Mouse (Mus musculus) spleen, postnatal 10 days (tissue): ENCODE results near the gene Trip12.

Experiments
- DNase-seq, 2 experiments: peaks; one replicate each; pipeline ENCODE4 v3.0.0; 2021 to 2022; ENCODE audit warnings: low spot score in 2 of 2

Gene Trip12

GRCm38 (mm10) chr1:84840018-84840664 is at the start of gene Trip12:
Gene Trip12 (minus strand): TSS chr1:84840516.
- DNase-seq: no peak

DNA sequence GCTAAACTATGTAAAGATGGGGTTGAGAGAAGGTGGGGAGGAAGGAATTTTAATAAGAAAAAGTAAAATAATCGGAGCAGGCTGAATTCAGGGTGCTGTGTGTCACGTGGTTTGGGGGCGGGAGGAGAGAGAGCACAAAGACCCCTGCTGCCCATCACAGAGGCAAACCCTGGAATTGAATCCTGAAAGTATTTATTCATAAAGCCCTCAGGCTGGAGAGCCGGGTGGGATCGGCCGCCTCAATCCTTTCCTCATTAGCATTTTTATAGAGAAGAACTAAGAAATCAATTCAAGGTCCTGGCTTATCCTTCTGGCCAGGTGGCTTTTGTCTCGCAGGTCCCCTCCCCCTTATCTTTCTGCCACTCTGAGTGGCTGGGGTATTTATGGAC is 49.7 kb upstream of the Trip12 start:
- DNase-seq: no peak

DNA sequence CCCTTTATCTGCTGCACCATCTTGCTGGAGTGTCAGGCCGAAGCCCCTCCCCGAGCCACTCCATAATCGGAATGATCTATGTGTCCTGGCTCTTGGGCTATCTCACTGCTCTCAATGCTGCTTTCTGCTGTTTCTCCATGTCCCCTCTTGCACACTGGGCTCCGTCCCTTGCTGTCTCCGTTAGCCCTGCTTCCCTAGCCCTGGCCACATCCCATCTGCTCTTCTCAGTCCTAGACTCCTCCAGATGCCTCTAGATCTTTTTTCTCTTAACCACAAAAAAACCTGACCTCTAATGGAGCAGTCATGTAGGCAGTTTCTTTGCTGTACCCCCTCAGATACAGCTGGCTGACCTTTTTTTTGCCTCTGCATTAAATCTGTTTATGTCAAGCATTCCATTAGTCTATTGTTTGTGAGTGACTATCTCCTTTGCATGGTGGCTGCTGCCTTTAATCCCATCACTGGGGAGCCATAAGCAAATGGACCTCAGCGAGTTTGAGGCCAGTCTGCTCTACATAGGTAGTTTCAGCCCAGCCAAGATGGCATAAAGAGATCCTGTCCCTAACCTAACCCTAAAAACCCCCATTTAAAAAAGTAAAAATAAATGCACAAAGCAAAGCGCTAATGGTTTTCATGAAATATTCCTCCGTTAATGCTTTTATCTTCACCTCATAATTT is 49.2 kb upstream of the Trip12 start:
- no peak for DNase-seq

DNA sequence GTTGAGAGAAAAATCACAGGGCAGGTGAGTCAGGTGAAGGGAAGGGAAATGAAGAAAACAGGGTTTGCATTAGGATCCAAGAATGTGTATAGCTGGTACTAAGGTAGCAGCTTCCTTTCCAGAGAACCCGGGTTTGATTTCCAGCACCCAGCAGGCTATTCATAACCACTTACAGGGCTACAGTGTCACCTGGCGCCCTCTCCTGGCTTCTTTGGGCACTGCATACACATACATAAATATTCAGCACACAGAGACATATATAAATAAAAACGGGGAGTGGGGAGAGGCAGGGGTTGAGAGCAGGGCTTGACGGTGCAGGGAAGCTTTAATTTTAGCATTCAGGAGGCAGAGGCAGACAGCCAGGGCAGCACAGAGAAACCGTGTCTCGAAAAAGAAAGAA is 45.6 kb upstream of the Trip12 start:
- DNase-seq: peak in 1 of 2 experiments; percentile 30

DNA sequence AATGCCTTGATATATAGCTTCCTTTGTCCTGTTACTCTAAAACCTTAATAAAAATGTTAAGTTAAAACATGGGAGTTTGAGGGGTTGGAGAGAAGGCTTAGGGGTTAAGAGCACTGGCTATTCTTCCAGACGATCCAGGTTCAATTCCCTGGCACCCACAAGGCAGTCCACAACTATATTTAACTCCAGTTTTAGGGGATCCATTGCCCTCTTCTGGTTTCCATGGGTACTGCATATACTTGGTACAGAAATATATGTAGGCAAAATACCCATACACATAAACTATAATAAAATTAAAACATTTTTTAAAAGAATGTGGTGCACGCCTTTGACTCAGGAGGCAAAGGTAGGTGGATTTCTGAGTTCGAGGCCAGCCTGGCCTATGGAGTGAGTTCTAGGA is 44.9 kb upstream of the Trip12 start:
- no peak for DNase-seq

DNA sequence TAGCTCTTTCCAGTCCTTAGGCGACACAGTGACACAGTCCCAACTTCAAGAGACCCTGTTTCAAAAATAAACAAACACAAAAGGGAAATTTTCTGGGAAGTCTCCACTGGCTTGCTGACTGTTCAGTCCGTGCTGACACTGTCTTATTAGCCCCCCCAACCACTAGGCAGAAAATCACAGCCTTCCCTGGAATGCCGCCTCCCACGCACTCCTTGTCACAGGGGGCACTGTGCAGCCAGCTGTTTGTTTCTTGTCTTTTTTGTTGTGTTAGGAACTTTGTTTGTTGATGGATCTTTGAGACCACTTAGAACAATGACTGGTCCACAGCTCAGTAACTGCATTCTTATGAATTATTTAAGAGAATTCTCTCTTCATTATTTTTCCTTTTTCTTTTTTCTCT is 43.6 kb upstream of the Trip12 start:
- DNase-seq: no peak

GRCm38 (mm10) chr1:84882937-84883336 is 42.6 kb upstream of the Trip12 start:
- DNase-seq: no peak

DNA sequence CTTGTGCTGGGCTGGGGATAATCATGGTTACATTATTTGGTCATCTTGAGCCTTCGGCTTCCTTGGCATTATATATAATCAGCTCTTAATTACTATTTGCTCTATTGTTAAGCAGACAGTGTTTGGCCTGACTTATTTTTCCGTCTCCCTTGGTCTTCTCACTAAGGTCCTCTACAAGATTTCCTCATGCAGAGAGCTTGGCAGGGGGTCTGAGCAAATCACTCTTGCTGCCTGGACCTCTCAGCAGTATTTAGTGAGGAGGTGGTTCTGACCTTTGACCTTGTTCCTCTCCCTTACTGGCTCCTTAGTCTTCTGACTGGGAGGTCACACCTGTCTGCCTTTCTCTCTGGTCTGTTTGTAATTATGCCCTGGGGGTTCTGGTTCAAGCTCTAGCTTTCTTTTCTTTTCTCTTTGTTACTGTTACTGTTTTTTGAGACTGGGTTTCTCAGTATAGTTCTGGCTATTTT is 41.8 kb upstream of the Trip12 start:
- DNase-seq: no peak

- no peak for DNase-seq
These were observed 41.1 kb upstream of the Trip12 start for GRCm38 (mm10) chr1:84881248-84882065.

- no peak for DNase-seq
These were observed 39.3 kb upstream of the Trip12 start for GRCm38 (mm10) chr1:84879571-84880120.

DNA sequence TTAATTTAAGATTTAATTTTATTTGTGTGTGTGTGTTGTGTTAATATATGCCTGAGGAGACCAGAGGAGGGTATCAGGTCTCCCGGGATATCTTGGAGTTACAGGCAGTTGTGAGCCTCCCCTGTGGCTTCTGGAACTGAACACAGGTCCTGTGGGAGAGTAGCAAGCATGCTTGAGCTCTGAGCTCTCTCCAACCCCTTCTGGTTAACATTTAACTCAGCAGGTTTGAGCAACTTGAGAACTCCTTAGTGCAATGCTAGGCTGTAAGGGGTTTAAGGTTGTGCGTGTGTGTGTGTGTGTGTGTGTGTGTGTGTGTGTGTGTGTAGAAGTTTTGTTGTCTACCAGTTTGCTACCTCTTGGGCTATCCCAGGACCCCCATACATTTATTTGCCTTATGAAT is 37.3 kb upstream of the Trip12 start:
- DNase-seq: no peak

- DNase-seq: no peak
These were observed 32.6 kb upstream of the Trip12 start for GRCm38 (mm10) chr1:84872939-84873338.

- no peak for DNase-seq
These were observed 31.8 kb upstream of the Trip12 start for GRCm38 (mm10) chr1:84872105-84872504.

DNA sequence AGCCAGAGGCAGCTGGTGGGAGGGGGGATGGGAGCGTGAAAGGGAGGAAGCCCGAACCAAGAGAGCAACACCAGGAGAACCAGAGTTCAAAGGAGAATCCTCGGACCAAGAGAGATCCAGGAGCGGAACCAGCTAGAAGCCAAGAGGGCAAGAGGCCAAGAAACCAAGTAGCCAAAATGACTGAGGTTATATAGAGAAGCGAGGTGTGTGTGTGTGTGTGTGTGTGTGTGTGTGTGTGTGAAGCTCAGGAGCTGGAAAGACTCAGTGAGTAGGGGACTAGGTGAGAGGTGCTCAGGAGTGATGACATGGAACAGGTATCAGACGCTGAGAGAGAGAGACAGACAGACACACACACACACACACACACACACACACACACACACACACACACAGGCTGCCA is 30.8 kb upstream of the Trip12 start:
- DNase-seq: no peak

DNA sequence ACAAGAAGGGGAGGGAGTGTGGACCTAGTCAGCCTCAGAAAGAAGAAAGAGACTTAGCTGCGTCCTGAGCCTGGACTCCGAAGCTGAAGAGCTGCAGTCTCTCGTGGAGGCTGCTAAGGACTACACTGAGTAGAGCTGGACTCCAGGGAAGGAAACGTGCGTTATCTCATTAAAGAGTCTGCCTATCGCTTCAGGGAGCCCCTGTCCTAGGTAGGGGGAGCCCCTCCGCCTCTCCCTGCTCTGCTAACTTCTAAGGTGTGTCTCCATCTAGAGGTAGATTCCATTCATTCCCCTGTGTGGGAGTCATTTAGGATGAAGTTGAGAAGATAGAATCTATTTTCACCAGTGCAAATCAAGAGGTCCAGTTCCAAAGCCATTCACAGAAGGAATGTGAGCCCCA is 29.2 kb upstream of the Trip12 start:
- no peak for DNase-seq

DNA sequence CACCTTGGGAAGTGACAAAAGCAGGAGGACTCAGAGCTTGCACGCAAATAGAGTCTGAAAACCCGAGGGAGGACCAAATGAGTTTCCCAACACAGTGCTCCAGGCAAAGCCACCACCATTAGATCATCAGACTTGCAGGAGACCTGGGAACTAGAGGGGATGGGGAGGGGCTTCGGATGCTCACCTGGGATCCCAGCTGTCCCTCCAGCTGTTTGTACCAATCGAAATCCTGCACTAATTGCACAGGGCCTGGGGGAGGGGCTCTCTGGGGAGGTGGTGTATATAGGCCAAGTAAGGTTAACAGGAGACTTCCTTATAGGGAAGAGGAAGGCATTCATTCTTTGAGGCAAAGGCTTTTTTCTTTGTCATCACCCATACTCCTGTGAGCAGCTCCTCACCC is 28.5 kb upstream of the Trip12 start:
- no peak for DNase-seq

DNA sequence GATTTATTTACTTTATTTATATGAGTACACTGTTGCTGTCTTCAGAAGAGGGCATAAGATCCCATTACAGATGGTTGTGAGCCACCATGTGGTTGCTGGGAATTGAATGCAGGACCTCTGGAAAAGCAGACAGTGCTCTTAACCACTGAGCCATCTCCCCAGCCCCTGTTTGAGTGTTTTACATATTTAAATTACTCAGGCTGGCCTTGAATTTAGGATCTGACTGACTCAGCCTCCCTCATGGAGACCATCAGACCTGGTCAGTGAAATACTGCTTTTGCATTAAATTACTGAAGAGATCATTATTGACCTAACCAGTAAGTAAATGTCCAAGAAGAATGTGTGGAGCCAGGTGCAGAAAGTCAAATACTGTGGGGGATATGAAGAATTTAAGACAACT is 28.0 kb upstream of the Trip12 start:
- no peak for DNase-seq

DNA sequence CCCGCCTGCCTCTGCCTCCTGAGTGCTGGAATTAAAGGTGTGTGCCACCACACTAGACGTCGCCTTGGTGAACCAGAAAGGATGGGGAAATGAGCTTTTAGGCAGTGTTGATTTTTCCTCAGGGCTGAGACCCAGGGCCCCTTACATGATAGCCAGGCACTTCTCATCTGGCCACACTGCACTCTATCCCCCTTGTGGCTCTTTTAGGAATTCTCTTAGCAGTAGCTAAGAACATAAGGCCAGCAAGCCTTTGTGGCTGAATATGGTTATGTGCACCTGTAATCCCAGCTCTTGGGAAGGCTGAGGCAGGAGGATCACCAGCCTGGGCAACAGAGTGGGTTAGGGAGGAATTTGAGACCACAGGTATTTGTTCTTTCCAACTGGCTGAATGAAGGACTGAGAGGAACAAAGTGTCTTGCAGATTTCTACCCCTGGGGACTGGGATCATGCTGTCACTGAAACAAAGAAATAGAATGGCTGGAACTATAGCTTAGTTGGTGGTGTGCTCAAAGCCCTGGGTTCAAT is 26.5 kb upstream of the Trip12 start:
- no peak for DNase-seq

GRCm38 (mm10) chr1:84866231-84866630 is 25.9 kb upstream of the Trip12 start:
- DNase-seq: no peak

- no peak for DNase-seq
These were observed 24.3 kb upstream of the Trip12 start for GRCm38 (mm10) chr1:84864645-84865044.

DNA sequence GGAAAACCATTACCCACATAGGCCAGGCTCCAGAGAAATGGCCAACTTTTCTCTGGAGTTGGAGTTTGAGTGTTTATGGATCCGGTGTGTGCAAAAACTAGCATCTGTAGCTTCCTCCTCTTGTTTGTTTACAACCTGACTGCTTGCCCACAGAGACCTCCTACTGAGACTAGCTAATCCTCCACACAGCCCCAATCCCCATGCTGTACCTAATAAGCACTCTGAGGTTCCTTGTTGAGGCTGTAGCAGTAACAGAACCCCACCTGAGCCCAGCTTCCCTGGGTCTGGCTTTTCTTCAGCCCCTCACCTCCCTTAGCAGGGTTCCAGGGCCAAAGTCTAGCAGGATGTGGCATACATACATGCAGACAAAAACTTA is 20.9 kb upstream of the Trip12 start:
- DNase-seq: no peak
